Mouse (Mus musculus) forebrain, embryonic 13.5 days (tissue): Measurements from ENCODE around the gene Ccdc187. TPM values are rescaled to one million over a fixed set of nuclear protein-coding genes. Genes with fewer than 3 reads are reported as not detected.

ENCODE experiments used
- ATAC-seq: fragments of 200-750 bp; cut with Nextera tagmentation; 2 replicates; pipeline ENCODE4 v1.8.0; 2017
- H3K27ac ChIP-seq: fragments of 300-500 bp; sonication (generic); 2 replicates; pipeline ENCODE4 v1.5.1; 2015; ENCODE audit warnings: inconsistent platforms, mild to moderate bottlenecking, moderate library complexity
- H3K27me3 ChIP-seq: fragments of 300-500 bp; sonication (generic); 2 replicates; pipeline ENCODE4 v1.6.1; 2015; ENCODE audit warnings: mild to moderate bottlenecking, inconsistent platforms
- H3K36me3 ChIP-seq: fragments of 300-500 bp; sonication (generic); 2 replicates; pipeline ENCODE4 v1.6.1; 2015; ENCODE audit warnings: mild to moderate bottlenecking, inconsistent platforms; ENCODE audit not compliant: poor library complexity, severe bottlenecking
- H3K4me1 ChIP-seq: fragments of 300-500 bp; sonication (generic); 2 replicates; pipeline ENCODE4 v1.6.1; 2015; ENCODE audit warnings: inconsistent platforms
- H3K4me2 ChIP-seq: fragments of 300-500 bp; sonication (generic); 2 replicates; pipeline ENCODE4 v1.6.1; 2015; ENCODE audit warnings: inconsistent platforms, mild to moderate bottlenecking, moderate library complexity
- H3K4me3 ChIP-seq: fragments of 300-500 bp; sonication (generic); 2 replicates; pipeline ENCODE4 v1.5.1; 2015; ENCODE audit warnings: mild to moderate bottlenecking, inconsistent platforms
- H3K9ac ChIP-seq: fragments of 300-500 bp; sonication (generic); 2 replicates; pipeline ENCODE4 v1.6.1; 2015; ENCODE audit warnings: mild to moderate bottlenecking, inconsistent platforms
- H3K9me3 ChIP-seq: fragments of 300-500 bp; sonication (generic); replicated peaks from 2 replicates; pipeline ENCODE4 v1.6.1; 2016; ENCODE audit warnings: inconsistent platforms
- WGBS: fragments of 180-500 bp; shearing (Covaris S2); methylation state at CpG from one replicate; pipeline ENCODE4 v1.1.7; 2015; 5-methylcytosine and 5-hydroxymethylcytosine counted together
- polyA plus RNA-seq: library from polyadenylated mRNA; unstranded; fragments of >200 nt; fragmentation: Nextera tagmentation; extraction: Ambion mirVana; gene quantifications from 2 replicates; pipeline ENCODE4 v1.2.1, GENCODE M21; 2015

Ccdc187 gene
- polyA plus RNA-seq, 1 experiment from 2014 or later, result 0.18 TPM

DNA sequence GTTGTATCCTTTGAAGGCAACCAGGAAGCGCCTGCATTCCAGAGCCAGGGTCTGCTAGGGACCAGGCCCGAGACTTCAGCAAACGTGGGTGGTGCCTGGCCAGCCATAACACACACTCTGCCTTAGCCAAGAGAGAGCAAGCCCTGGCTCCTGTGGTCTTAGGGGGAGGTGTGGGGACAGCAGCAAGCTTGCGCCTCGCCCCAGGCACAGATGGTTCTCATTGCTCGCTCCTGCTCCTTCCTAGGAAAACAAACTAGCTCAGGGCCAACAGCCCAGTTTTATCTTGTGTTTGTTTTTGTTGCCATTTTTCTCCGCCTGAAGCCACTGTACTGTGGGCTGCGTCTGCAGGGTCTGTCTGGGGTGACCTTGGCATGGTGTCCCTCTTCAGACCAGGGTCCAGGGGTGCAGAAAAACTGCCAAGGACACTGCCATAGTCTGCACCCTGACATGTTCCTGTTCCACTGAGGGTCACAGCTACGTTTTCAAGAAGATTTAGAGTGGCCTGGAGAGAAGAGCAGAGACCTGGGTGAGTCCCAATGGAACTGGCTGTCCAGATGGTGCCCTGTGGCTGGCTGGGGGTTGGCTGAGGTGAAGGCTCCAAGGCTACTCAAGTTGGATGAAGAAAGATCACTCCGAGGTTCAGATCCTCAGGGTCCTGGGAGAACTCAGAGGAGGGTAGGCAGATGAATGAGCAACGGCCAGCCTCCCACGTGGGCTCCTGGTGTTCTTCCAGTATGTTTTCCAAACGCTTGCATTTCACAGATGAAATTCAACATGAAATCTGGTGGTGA is 20.1 kb upstream of the Ccdc187 start:
- peak overlapping the region; percentile 93; the same call in 1 of the 2 replicates for H3K4me3 ChIP-seq
- H3K4me1 ChIP-seq, result peaks cover 42% of the 10 kb centered on the region
- WGBS, result 70% methylated on average over 13 of the region's 13 CpGs
- H3K36me3 ChIP-seq, result peaks cover 5% of the 10 kb centered on the region
- H3K27me3 ChIP-seq, result no peaks in the 10 kb centered on the region
- ATAC-seq, result no peak
- H3K9ac ChIP-seq, result peak overlapping the region; percentile 94
- peak overlapping the region; percentile 95 for H3K27ac ChIP-seq
- H3K4me2 ChIP-seq, result peak overlapping the region; percentile 95
- no peaks in the 10 kb centered on the region for H3K9me3 ChIP-seq

DNA sequence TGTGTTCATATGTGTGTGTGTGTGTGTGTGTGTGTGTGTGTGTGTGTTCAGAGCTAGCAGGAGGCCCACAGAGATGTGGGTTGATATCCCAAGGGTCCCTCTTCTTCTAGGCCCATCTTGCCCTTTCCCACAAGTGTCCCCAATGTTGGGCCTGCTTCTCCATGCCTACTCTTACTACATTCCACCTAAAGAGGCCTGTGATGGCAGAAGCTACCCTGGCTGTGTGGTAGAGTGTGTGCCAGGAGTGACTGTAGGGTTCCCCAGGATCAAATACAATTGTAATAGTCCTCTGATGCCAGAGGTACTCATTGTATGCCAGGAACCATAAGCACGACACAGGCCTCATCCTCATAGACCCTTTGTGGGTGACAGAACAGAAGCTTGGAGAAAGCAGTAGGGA is 19.0 kb upstream of the Ccdc187 start:
- Histone ChIP-seq H3K4me2 (no peak overlapping the region), H3K27me3 (no peaks in the 10 kb centered on the region), H3K4me3 (no peak overlapping the region), H3K9me3 (no peaks in the 10 kb centered on the region), H3K9ac (no peak overlapping the region), H3K4me1 (peaks cover 37% of the 10 kb centered on the region), H3K27ac (no peak overlapping the region), H3K36me3 (no peaks in the 10 kb centered on the region)
- ATAC-seq, result no peak
- 88% methylated on average over 1 of the region's 1 CpGs for WGBS

DNA sequence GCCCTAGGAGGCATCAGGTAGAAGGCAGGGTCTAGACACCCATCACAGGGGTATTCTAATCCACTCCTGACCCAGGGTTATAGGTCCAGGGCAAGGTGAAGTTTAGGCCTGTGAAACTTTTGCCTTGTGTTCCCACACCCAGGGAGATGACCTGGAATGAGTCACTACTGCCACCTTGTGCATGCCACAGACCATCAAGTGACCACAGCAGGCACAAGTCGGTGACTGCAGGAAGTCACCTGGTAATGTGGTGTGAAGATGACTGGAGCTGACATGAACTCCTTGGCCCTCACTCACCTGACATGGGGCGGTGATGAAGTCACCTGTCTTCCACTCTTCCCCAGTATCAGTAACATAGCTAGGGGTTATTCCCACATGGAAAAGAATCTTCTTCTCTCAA is 18.5 kb upstream of the Ccdc187 start:
- ATAC-seq, result no peak
- 68% methylated on average over 2 of the region's 2 CpGs for WGBS
- H3K27ac ChIP-seq, result no peak overlapping the region

DNA sequence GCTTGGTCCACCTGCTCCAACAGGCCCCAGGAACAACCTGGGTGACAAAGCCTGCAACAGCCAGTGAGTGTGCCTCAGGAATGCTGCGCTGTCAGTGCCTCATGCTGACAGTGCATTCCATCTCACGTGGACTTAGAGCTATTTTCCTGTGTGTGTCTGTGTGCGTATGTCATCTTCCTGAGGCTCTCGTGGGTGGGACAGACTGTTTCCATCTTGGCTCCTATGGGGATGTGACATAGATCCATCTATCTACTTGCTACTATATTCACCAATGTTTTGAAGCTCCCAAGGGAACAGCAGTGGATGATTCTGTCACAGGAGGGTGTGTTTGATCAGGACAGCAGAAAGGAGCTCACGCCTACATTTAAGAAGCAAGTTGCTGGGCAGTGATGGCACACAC is 17.6 kb upstream of the Ccdc187 start:
- ATAC-seq, result no peak
- Histone ChIP-seq H3K9me3 (no peaks in the 10 kb centered on the region), H3K27ac (no peak overlapping the region), H3K4me2 (no peak overlapping the region), H3K4me1 (peaks cover 22% of the 10 kb centered on the region), H3K36me3 (no peaks in the 10 kb centered on the region), H3K9ac (no peak overlapping the region), H3K4me3 (no peak overlapping the region), H3K27me3 (no peaks in the 10 kb centered on the region)
- 82% methylated on average over 5 of the region's 5 CpGs for WGBS

More for the DNA sequence above, 18.5 kb upstream of the Ccdc187 start:
- Histone ChIP-seq H3K4me1 (peaks cover 31% of the 10 kb centered on the region), H3K9me3 (no peaks in the 10 kb centered on the region), H3K9ac (no peak overlapping the region), H3K27me3 (no peaks in the 10 kb centered on the region), H3K4me3 (no peak overlapping the region), H3K36me3 (no peaks in the 10 kb centered on the region), H3K4me2 (no peak overlapping the region)

DNA sequence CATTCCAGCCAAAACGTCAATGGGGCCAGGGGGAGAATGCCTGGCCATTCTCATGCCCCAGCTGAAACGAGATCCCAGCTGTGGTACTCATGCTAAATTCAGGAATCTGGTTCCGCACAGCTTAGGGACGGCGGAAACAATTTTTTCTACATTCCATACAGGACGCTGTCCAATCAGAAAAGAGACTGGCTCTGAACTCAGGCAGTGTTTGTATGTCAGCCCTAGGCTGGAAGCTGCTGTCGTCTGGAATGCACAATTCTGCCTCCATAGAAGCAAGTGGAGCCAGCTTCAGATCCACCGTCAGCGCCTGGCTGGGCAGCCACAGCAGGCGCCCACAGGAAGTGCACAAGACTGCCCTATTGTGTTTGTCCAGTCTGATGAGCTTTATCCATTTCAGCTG is 15.4 kb upstream of the Ccdc187 start:
- H3K27ac ChIP-seq, result peak overlapping the region; percentile 12; the same call in 1 of the 2 replicates

DNA sequence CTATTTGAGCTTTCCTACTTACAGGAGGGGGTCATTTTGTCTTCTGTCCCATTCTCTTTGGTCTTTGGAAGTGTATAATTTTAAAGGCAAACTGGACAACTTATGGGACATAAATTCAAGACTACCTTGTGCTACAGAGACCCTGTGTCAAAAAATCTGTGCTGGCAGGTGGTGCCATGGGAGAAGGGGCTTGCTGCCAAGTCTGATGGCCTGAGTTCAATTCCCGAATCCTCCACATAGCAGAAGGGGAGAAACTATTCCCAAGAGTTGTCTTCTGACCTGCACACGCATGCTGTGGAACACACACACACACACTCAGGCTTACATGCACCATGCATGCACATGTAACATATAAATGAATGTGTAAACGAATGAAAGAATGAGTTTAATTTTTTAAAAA is 12.3 kb upstream of the Ccdc187 start:
- no peak for ATAC-seq
- no peak overlapping the region for H3K27ac ChIP-seq
- H3K36me3 ChIP-seq, result no peaks in the 10 kb centered on the region
- H3K4me1 ChIP-seq, result 0 out of 2 replicates have a peak, but pooled peaks cover 8% of the 10 kb centered on the region
- no peaks in the 10 kb centered on the region for H3K9me3 ChIP-seq
- H3K9ac ChIP-seq, result no peak overlapping the region
- no peak overlapping the region for H3K4me3 ChIP-seq
- 91% methylated on average over 3 of the region's 3 CpGs for WGBS
- no peak overlapping the region for H3K4me2 ChIP-seq
- no peaks in the 10 kb centered on the region for H3K27me3 ChIP-seq

More for the DNA sequence above, 15.4 kb upstream of the Ccdc187 start:
- Histone ChIP-seq H3K4me2 (no peak overlapping the region), H3K4me1 (peaks cover 10% of the 10 kb centered on the region), H3K36me3 (no peaks in the 10 kb centered on the region), H3K9me3 (no peaks in the 10 kb centered on the region), H3K9ac (no peak overlapping the region), H3K27me3 (no peaks in the 10 kb centered on the region), H3K4me3 (no peak overlapping the region)
- ATAC-seq, result peak; percentile 63; the same call in 1 of the 2 replicates
- WGBS, result 18% methylated on average over 10 of the region's 10 CpGs

DNA sequence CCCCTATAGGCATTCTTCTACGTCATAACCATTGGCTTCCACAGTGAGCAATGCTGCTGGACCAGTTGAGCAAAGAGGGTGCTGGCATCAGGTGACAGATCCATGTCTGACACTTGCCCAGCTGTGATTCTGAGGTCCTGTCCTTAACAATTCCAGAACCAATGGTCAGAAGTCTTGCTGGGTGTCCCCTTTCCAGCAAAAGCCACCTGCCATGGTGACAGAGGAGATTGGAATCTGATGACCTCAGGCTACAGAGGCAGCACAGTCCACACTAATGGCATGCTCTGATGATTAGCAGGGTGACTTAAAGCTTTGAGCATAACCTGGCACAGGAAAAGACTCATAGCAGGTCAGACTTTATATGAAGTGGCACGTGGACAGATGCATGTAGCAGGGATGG is 11.2 kb upstream of the Ccdc187 start:
- H3K9me3 ChIP-seq, result no peaks in the 10 kb centered on the region
- no peak overlapping the region for H3K4me3 ChIP-seq
- no peak overlapping the region for H3K9ac ChIP-seq
- no peaks in the 10 kb centered on the region for H3K36me3 ChIP-seq
- no peak overlapping the region for H3K27ac ChIP-seq
- 77% methylated on average over 2 of the region's 2 CpGs for WGBS
- ATAC-seq, result no peak
- H3K27me3 ChIP-seq, result no peaks in the 10 kb centered on the region
- no peak overlapping the region for H3K4me2 ChIP-seq
- peaks cover 10% of the 10 kb centered on the region for H3K4me1 ChIP-seq

DNA sequence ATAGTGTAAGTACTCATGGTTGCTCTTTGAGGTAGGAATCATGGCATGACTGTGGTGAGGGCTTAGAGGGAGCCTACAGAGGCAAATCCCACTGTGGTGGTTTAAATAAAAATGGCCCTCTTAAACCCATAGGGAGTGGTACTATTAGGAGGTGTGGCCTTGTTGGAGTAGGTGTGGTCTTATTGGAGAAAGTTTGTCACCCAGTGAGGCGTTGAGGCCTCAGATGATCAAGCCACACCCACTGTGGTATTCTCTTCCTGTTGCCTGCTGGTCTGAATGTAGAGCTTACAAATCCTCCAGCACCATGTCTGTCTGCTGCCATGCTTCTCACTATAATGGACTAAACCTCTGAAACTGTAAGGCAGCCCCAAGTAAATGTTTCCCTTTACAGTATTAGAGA is 10.4 kb upstream of the Ccdc187 start:
- Histone ChIP-seq H3K4me2 (no peak overlapping the region), H3K4me1 (peaks cover 15% of the 10 kb centered on the region), H3K9ac (no peak overlapping the region), H3K9me3 (no peaks in the 10 kb centered on the region), H3K4me3 (no peak overlapping the region), H3K36me3 (no peaks in the 10 kb centered on the region), H3K27ac (no peak overlapping the region), H3K27me3 (no peaks in the 10 kb centered on the region)
- 81% methylated on average over 1 of the region's 1 CpGs for WGBS
- no peak for ATAC-seq

DNA sequence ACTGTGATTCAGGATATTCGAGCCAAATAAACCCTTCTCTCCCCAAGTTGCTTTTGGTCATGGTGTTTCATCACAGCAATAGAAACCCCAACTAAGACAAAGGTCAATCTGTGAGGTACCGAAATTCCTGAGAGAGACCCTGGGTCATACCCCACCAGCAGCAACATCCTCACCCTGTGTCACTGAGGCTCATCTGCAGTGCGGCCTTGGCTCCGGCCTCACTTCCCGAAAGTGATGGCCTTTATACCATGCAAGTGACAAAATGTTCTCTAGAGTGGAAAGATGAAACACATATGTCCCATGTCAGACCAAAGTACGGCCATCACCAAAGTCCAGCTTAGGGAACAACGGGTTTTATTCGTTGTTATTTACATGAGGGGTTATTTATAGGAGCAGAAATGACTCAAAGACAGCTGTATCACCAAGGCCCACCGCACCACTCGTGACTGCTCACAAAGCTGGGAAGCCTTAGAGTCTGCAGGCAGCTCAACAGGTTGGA is 7.7 kb upstream of the Ccdc187 start:
- H3K27ac ChIP-seq, result no peak overlapping the region
- no peak overlapping the region for H3K4me2 ChIP-seq
- no peaks in the 10 kb centered on the region for H3K27me3 ChIP-seq
- WGBS, result 91% methylated on average over 10 of the region's 10 CpGs
- no peak overlapping the region for H3K4me3 ChIP-seq
- H3K4me1 ChIP-seq, result peaks cover 37% of the 10 kb centered on the region
- ATAC-seq, result no peak
- H3K9ac ChIP-seq, result no peak overlapping the region
- H3K9me3 ChIP-seq, result no peaks in the 10 kb centered on the region
- H3K36me3 ChIP-seq, result no peaks in the 10 kb centered on the region

DNA sequence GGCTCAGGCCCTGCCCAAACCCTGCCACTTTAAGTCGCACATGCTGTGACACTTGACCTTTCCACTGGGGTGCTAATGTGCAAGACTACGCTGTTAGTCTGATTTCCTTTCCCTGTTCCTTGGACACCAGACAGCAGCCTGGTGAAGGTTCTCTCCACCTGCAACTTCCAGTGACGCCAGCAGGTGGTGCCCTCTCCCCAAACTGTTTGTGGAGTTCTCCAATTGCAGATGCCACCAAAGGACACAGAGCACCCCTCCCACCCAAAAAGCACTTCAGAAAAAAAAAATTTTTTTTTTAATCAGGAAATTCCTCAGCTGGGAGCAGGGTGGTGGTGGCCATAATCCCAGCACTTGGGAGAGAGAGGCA is 6.4 kb upstream of the Ccdc187 start:
- Histone ChIP-seq H3K4me1 (peaks cover 46% of the 10 kb centered on the region), H3K4me2 (no peak overlapping the region), H3K27me3 (no peaks in the 10 kb centered on the region), H3K27ac (no peak overlapping the region), H3K36me3 (no peaks in the 10 kb centered on the region), H3K4me3 (no peak overlapping the region), H3K9me3 (no peaks in the 10 kb centered on the region), H3K9ac (no peak overlapping the region)
- WGBS, result 0% methylated on average over 3 of the region's 3 CpGs
- peak; percentile 12; the same call in 1 of the 2 replicates for ATAC-seq

DNA sequence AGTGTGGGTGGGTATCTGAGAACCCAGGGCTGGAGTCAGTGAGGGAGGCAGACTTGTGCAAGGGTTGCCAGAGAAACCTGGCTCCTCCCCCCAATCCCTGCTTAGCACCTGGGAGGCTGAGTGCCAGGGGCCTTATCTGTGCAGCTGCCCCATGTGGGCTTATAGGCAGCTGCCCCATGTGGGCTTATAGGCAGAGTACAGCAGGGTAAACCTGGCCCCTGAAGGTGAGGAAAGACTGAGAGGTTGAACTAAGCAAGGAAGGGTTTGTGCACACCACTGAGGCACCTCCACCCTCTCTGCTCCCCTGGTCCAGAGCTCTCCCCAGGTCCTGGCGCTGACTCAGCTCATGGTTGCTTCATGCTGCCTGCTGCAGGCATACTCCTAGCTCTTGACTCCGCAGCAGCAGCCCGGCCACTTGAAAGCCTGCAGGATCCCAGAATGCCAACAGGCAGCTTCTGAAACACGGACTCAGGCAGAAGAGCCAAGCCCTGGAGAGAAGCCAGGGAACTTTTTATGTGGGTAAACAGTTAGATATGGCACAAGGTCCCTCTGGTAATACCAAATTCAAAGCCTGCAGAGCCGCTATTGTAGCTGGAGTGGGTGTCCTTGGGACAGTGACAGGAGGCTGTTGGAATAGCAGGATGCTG is 5.9 kb upstream of the Ccdc187 start:
- WGBS, result 38% methylated on average over 5 of the region's 5 CpGs
- H3K36me3 ChIP-seq, result no peaks in the 10 kb centered on the region
- H3K9ac ChIP-seq, result no peak overlapping the region
- no peaks in the 10 kb centered on the region for H3K27me3 ChIP-seq
- H3K4me2 ChIP-seq, result no peak overlapping the region
- H3K27ac ChIP-seq, result peak overlapping the region; percentile 41
- peaks cover 46% of the 10 kb centered on the region for H3K4me1 ChIP-seq
- no peaks in the 10 kb centered on the region for H3K9me3 ChIP-seq
- ATAC-seq, result no peak
- no peak overlapping the region for H3K4me3 ChIP-seq

DNA sequence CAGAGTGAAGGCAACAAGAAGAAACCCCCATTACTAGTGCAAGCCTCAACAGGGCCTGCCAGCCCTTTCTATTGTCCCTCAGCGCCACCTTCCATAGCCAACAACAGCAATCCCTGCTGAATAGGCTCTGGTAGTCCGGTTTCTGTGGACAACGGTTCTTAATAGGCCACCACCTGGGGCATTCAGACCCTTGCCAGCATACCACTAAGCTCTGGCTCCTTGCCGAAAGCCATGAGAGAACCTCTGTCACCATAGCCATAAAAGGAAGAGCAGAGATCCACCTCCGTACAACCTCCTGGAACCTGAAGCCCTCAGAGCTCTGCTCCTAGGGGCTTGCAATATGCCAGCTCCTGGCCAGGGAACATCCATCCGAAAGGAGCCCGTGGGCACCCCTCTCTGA is 5.0 kb upstream of the Ccdc187 start:
- Histone ChIP-seq H3K9ac (peak overlapping the region; percentile 49), H3K9me3 (no peaks in the 10 kb centered on the region), H3K4me3 (no peak overlapping the region), H3K36me3 (no peaks in the 10 kb centered on the region), H3K4me2 (peak overlapping the region; percentile 48; the same call in 1 of the 2 replicates), H3K27ac (peak overlapping the region; percentile 88), H3K4me1 (peaks cover 46% of the 10 kb centered on the region), H3K27me3 (no peaks in the 10 kb centered on the region)
- no peak for ATAC-seq
- 23% methylated on average over 7 of the region's 7 CpGs for WGBS
